Mouse (Mus musculus): Measurements from ENCODE around the gene Gtf3c2.

- TF ChIP-seq GABPA (IDR thresholded peaks at IDR 0.05; ENCODE audit: insufficient replicate concordance, low read depth, low read length) (no peak), CTCF (conservative IDR thresholded peaks at IDR 0.05 in 1 of 2, IDR thresholded peaks at IDR 0.05 in 1 of 2; ENCODE audit: low read depth in 2 of 2, low read length in 2 of 2) (no peak), POLR2A (IDR thresholded peaks at IDR 0.05; ENCODE audit: low read depth, low read length) (no peak), BHLHE40 (IDR thresholded peaks at IDR 0.05; ENCODE audit: low read depth, low read length) (no peak), POLR2AphosphoS2 (IDR thresholded peaks at IDR 0.05; ENCODE audit: low read depth, low read length) (no peak), ELF1 (IDR thresholded peaks at IDR 0.05; ENCODE audit: low read depth, low read length) (no peak), CHD1 (IDR thresholded peaks at IDR 0.05; ENCODE audit: low read depth, low read length) (no peak), TBP (conservative IDR thresholded peaks at IDR 0.05; ENCODE audit: low read depth, low read length) (no peak)
Observed at GRCm38 (mm10) chr5:31190201-31190600, 10.3 kb upstream of the Gtf3c2 start.

All from CH12.LX (cell line).